Mouse (Mus musculus) E14TG2a.4 (cell line): ENCODE measurements around the gene Kif17.

Experiments
- CTCF ChIP-seq: conservative IDR thresholded peaks from 2 replicates; pipeline ENCODE4 v1.5.1; 2014; ENCODE audit warnings: low read length
- NANOG ChIP-seq: IDR thresholded peaks from 2 replicates; pipeline ENCODE4 v1.6.1; 2014; ENCODE audit warnings: borderline replicate concordance, low read length, mixed read lengths
- POU5F1 ChIP-seq: IDR thresholded peaks from 2 replicates; pipeline ENCODE4 v1.6.1; 2014; ENCODE audit warnings: low read length, borderline replicate concordance

- TF ChIP-seq CTCF: no peak
- TF ChIP-seq NANOG: no peak
- no peak for TF ChIP-seq POU5F1
Measured at GRCm38 (mm10) chr4:138323753-138324152, 73.5 kb downstream of the Kif17 start.
